Mouse (Mus musculus): Measurements from ENCODE around the gene Rbmx.

The Rbmx gene

DNA sequence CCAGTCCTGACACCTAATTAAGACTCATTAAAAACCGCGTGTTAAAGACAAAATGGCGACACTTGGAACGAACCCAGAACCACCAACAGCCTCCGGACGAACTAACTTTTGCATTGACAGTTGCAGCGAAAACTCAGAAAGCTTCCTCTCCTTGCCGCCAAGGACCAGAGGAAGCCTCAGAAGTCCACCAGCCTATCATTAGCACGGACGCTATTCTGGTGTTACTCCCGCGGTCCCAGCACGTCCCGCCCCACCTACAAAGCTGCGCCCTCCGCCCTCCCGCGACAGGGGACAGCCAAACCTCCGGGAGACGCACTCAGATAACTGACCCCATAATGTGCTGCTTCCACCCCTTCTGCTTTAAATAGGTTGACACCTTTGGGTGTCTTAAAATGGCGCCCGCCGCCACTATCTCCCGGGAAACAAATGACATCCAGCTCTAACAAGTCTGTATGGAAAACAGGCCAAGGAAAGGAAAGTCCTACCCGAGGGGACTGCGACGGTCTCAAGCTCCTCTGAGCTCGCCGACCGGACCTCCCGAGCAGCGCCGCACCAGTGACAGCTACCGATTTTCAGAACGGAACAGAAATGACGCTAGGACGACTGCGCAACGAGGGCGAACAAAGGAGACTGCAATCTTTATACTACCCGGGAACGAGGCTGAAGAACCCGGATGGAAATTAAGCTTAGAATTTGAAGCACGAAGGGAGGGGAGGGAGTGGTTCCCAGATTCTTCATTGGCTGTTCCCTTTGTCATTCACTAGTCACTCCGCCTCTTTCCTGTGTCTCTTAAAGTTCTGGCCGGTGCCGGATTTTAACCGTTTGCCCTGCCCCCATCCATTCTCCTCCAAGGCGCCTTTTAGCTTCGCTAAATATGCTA is at the start of gene Rbmx:
Gene Rbmx, minus strand, starts transcription at position 670 of the 880 bp plus-strand sequence.
- DNase-seq (ENCODE audit: low spot score in 2 of 2), result peak; percentile 77 to 87

DNA sequence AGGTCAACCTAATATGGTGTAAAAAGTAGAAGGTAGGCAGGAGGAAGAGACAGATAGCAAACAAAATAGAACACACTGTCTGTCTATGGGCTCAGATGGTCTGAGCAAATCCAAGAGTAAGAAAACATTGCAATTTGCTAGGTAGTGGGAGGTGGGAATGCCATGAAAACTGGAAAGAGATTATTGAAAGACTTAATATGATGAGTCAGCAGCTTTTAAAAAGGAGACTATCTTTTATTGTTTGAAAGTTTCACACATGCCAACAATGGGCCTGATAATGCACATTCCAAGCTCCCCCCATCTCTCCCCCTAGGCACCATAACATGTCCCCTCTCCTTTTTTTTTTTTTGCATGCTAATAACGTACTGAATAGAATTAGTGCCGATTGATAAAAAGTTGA is 41.1 kb upstream of the Rbmx start:
- no peak for DNase-seq (ENCODE audit: low spot score in 2 of 2)

DNA sequence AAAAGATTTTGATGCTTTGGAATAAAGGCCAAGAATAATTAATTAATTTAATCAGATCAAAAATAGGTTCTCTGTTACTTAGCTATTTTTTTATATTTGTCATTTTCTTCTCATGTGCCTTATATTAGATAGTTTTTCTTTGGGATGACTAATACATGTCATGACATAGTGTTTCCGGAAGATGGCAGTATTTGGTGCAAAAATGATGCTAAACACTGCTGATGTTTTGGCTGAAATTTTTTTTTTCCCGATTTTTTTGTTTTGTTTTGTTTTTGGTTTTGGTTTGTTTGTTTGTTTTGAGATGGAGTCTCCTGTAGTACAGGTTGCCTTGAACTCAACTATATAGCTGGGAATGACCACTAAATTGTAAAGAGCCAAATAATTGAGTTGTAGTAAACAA is 38.8 kb upstream of the Rbmx start:
- DNase-seq (ENCODE audit: low spot score in 2 of 2), result no peak

DNA sequence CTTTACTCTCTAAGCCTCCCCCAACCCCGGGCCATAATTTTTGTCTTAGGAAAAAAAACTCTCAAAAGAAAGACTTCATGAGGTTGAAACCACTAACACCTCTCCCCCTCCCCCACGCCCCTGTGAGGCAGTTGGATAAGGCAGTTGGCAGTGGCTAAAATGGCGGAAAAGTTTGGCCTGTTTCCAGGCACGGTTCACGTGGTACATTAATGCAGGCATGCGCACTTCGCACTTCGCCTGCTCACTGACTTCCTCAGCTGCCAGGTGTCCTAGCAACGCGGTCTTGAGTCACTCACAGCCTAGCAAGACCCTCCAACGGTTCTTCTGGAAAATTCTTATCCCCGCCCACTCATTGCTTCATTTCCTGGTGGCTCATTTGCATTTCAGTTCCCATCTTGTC is 15.9 kb upstream of the Rbmx start, which contains the start of gene Gm364:
Gene Gm364, plus strand, starts transcription at position 386 of the 400 bp plus-strand sequence.
- no peak for DNase-seq (ENCODE audit: low spot score in 2 of 2)

DNA sequence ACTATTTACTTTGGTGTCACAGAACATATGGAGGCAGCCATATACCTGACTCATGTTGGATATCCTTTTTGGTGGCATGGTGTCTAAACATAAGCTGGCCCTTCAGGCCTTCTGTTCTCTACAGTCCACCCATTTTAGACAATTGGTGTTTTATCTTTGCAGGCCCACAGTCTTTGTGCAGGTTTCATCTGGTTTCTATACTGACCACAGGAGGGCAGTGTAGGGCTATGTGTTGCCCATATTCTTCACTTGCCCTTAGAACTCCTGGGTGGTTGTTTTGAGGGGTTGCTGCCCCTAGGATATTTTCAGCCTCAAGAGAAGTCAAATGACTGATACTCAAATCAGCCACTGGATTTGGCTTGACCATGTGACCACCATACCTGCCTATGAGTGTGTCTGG is 10.8 kb upstream of the Rbmx start:
- DNase-seq (ENCODE audit: low spot score in 2 of 2), result peak in 1 of 2 experiments; percentile 5

DNA sequence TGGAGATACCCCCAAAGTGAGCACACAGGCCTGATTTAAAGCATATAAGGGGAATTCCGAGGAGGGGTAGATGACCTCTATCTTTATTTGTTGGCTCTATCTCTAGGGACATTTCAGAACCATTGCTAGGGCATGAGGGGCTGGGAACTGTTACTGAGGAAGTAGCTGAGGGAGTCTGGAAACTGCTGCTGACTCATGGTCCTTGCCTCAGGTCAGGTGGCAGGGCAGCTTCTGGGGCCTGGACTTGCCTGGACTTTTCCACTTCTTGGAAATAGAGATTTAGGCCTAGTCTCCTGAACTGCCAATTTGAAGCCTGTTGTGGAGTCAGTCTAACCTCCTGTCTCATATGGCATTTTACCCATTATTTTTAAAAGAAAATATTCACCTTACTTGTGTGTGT is 8.6 kb upstream of the Rbmx start:
- no peak for DNase-seq (ENCODE audit: low spot score in 2 of 2)

DNA sequence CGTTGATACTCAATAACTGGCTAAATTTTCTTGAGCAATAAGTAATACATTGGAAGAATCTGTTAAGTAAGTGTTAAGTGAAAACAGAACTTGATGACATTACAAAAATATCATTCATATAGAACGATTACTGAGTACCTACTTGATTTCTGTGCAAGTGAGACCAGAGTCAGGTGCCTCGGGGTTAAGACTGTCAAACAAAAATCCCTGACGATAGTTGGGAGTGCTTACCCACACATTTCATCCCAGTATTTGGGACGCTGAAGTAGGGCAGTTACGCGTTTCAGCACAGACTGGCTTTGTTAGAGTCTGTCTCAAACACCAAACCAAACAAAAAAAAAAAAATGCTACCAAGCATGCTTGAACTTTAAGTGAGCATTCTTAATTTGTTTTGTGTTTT is 576 bp upstream of the Rbmx start:
- peak in 1 of 2 experiments; percentile 4 for DNase-seq (ENCODE audit: low spot score in 2 of 2)

DNA sequence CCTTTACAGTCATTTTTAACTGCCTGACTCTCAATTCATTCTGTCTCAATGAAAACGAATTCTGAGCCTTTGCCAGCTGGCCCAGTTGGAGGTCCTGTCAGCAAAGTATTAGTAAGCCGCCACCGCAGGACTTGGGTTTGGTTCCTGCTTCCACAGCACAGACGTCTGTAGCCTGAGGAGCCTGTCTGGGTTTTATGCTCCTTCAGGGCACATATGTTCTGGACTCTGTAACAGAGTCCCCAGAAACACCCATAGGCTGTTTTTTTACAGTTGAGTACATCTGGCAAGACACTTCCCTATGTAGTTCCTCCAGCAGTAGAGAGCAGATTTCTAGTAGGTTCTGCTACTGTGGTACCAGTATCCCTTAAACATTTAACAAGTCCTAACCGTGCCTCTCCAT is 11.9 kb downstream of the Rbmx start:
- no peak for DNase-seq (ENCODE audit: low spot score in 2 of 2)

DNA sequence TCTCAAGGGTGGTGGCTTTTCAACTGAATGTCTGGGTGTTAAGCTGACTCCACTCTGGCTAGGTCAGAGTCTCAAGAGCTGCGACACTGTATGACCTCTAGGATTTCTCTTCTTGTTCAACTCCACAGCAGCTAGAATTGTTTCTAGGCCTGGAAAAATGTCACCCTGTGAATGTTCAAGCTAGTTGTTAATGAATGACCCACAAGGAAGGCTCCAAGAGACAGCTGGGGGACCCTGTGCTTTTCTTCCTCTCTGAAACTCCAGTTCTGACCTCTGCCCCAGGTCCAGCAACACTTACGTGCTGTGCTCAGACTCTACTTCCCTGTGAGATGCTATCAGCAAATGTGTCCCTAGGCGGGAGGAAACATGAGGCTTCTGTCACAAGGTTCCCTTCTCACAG is 14.3 kb downstream of the Rbmx start:
- no peak for DNase-seq (ENCODE audit: low spot score in 2 of 2)

DNA sequence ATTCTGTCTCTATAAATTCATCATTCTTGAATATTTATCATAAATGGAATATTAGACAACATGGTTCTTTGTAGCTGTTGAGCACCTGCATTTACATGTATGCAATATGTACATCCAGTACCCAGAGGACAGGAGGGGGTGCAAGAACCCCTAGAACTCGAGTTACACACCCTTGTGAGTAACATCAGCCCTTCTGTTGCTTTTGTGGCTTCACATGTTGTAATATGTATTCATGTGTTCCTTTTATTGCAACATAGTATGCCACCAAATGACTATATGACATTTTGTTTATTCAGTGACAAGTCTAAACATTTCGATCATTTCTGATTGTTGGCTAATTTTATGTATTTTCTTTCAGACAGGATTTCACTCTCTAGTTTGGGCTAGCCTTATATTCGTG is 15.7 kb downstream of the Rbmx start:
- no peak for DNase-seq (ENCODE audit: low spot score in 2 of 2)

DNA sequence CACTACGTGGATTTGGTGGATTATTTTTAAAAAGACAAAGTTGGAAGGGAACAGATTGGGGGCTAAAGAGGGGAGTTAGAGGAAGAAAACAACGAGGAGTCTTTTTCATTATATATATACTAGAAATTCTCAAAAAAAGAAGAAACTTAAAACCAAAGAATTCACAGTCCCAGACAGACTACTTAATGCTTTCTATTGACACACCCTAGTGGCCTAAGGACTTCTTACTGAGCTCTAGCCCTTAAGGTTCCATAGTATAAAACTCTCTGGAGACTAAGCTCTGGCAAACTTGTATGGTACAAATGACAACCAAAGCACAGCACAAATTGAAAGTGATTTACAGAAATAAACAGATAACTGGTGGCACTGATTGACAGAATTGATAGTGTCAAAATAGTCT is 18.8 kb downstream of the Rbmx start:
- DNase-seq (ENCODE audit: low spot score in 2 of 2), result no peak

DNA sequence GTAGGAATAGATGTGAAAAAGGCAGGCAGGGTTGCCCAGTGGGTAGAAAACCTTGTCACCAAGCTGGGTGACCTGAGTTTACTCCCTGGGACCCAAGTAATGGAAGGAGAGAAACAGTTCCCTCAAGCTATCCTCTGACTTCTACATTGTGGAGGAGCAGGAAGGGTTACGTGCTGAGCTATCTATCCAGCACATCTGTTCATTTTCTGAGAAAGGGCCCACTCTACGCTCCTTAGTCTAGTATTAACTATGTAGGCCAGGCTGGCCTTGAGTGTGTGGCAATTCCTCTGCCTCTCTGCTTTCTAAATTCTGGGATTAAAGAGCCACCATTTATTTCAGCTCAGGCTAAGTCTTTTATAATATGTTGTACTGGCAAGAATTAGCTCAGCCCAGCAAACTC is 19.3 kb downstream of the Rbmx start:
- no peak for DNase-seq (ENCODE audit: low spot score in 2 of 2)

DNA sequence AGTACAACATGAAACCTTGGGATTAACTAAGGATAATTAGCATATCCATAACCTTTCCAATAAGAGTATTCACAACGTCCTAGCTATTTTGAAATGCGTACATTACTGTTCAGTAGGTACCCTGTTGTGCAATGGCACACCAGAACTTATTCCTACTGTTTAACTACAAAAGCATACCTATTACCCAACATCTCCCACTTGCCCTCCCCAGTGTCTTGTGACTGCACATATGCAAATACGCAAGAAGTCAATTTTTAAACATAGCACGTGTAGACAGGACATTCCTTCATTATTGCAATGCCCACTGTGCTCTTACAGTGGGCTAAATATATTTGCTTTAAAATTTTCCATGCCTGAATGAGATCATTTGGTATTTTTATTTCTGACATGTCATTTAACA is 19.9 kb downstream of the Rbmx start:
- no peak for DNase-seq (ENCODE audit: low spot score in 2 of 2)

DNA sequence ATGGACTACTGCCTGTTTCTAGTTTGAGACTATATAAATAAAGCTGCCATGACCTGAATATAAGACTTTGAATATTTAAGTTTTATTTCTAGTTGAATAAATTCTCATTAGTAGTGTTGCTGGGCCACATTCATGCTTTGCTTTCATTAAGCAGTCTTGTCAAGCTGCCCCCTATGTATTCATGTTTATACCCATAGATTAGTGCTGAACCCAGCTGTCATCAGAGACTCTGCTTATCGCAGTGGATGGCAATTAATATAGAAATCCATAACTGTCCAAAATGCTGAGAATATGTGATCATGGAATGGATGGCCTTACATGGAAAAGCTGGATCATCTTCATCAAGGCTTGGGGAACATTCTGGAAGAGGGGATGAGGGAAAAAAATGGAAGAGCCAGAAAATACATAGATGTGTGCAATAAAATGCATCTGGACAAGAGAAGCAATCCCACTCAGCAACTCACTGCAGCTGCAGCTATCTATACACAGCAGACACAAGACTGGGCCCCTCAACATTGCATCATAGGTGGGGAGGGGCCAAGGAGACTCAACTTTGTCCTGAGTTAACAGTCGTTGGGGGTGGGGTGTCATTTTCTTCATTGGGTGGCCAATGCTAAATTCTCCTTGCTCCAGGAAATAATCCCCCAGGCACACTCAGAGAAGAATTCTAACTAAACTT is 27.8 kb downstream of the Rbmx start:
- no peak for DNase-seq (ENCODE audit: low spot score in 2 of 2)

DNA sequence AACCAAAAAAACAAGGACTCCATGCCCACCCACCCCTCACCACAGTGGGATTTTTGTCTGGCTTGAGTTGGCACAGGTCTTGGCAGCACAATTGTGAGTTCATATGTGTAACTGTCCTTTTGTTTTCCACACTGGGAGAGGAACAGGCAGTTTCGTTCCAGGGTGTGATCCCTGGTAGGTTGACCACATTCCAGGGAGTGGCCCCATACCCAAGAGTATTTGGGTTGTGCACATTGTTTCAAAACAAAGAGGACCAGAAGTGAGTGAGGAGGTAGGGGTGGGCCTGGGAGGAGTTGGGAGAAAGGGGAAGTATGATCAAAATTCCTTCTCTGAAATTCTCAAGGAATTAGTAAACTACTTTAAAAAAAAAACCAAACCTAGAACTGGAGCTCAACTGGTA is 33.5 kb downstream of the Rbmx start:
- no peak for DNase-seq (ENCODE audit: low spot score in 2 of 2)

DNA sequence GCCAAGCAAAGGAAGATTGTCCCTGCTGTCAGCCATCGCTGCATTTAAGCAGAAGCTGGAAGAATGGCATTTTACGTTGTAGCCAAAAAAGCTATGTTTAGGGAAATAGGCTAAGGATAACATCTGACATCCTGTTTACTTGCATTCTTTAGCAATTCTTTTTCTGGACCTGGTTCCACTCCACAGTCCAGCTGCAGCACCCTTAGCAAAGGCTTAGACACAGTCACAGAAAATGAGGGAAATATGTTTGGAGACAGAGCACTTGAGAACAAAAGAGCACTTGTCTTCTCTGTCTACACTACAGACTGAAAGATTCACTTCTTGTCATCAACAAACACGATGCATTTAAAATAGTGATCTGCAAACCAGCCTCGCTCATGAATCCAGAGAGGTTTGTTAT is 53.6 kb downstream of the Rbmx start:
- DNase-seq (ENCODE audit: low spot score in 2 of 2), result no peak

DNA sequence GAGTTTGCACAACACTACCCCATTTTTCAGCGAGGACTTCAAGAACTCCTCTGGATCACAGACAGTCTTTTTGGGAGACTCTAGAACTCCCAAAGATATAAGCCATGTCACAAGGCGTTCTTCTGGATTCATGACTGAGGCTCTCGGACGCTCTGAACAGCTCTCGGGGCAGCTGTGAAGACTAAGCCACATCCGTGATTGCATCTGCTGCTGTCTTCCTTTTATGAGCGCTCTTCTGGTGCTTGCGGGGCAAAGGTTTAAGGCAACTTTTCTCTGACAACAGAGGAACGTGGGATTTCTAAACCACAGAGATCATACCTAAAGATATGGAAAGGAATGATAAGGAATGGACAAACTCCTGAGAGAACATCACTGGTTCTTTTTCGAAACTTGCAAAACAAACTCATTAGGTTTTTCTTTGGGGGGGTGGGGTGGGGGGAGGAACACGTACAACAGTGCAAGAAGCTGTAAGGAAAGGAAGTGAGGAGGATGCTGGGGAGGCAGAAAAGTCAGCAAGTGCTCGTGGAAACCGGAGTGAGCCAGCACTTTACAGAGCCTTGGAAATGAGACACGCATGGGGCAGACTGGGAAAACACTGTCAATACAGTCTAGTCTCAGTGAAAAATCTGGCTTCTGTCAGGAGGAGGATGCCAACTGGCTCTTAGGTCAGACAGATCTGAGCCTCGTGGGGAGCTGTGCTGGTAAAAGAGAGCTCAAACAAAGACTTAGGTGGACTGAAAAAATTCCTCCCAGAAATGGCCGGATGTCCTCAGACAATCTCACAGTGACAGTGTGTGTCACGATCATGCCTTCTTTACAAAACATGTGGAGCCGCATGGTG is 54.2 kb downstream of the Rbmx start, which contains the start of gene Arhgef6:
Gene Arhgef6, minus strand, starts transcription at position 359 of the 841 bp plus-strand sequence.
- DNase-seq (ENCODE audit: low spot score in 2 of 2), result no peak

DNA sequence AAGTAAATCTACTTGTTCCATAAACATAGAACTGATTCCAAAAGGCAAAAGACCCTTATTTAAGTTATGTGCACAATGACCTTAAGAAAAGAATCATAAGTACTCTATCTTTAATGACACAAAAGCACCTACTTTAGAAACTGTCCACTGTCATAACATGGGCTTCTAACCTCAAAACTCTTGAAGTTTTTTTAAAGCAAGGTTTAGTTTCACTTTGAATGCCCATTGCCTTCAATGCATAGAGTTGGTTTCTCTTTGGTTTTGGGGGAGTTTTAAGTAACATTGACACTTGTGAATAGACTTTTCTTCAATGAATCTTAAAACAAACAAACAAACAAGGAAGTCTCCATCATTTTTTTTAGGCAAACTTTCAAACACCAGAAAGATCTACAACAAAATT is 55.3 kb downstream of the Rbmx start:
- DNase-seq (ENCODE audit: low spot score in 2 of 2), result no peak

DNA sequence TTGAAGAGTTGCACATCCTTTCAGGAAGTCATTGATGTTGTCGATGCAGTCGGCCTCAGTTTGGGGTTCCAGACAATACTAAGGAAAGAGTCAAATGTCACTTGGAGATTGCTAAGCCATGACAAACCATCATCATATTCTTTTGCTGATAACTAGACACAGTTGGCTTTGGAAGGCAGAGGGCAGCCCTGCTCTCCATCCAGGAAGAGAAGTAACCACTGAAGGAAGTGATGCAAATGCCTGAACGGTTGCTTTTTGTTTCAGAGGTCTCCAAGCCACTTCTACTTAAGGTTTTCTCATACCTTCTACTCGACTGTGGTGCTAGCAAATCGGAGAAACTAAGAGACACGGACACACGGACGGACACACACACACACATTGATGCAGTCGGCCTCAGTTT is 55.9 kb downstream of the Rbmx start:
- DNase-seq (ENCODE audit: low spot score in 2 of 2), result no peak

DNA sequence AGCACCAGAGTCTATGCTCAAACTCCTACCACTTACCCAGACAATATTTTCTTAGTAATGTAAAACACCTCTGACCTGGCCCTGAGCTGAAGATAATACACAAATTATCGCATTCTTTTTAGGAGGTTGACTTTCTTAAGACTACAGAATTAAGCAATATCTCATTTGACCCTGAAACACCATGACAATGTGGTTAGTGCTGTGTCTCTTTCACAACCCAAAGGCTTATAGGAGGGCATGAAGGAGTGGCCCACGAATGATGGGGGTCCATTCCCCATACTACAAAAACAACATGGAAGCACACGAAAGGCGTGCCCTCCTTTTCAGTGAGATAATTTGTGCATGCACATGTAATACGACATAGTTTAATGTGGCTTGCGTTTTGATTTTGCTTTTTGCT is 57.5 kb downstream of the Rbmx start:
- no peak for DNase-seq (ENCODE audit: low spot score in 2 of 2)
